19 mouse cellular contexts compared by ENCODE assay signal in the genomic region with DNA sequence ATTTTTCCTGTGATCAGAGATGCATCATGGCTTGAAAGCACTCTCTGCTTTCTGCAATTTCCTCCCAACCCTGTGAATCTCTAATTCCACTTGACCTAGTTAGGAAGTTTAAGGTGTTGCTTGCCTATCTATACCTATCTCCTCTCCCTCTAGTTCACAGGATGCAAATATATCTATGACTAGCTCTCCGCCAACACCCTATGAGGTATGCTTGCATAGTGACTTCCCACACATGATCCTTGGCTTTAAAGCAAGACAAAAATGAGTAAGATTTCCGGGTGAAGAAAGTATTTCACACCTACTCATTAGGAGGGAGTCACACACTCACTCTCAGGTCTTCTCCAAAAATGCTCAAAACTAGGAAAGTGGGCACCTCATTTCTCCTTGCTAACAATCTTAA.
"Had no signal": no experiment of that assay in that cellular context is flagged by ENCODE, and none has a peak within 500 bp of the region (broad histone marks: within the 10 kb centered on the region; RNA-seq: fewer than 3 reads in every experiment).

No protein-coding gene starts in this region.

- ATAC-seq: midbrain, embryonic 16.5 days had no signal

- H3K4me3 ChIP-seq: midbrain, embryonic 10.5 days; midbrain, embryonic 12.5 days; myocyte; neural tube, embryonic 13.5 days; neural tube, embryonic 15.5 days; stomach, embryonic 15.5 days had no signal

- H3K27ac ChIP-seq: midbrain, embryonic 10.5 days; midbrain, embryonic 12.5 days; neural tube, embryonic 13.5 days; neural tube, embryonic 15.5 days; stomach, embryonic 15.5 days; stomach, postnatal 0 days had no signal

- DNase-seq: lung, adult 18-20 months; lung, embryonic 14.5 days; lung, postnatal 10 days; lung, postnatal 4 days; midbrain, embryonic 14.5 days; retina, postnatal 1 day; right cerebral cortex, postnatal 14 days; right cerebral cortex, postnatal 4 days; thymus, adult 18-20 months; thymus, postnatal 14 days; thymus, postnatal 36 days had no signal
